Mouse (Mus musculus) embryonic fibroblast, embryonic 13.5 days (primary cell): Measurements from ENCODE around the gene Serf1. TPM values are rescaled to one million over a fixed set of nuclear protein-coding genes. Genes with fewer than 3 reads are reported as not detected.

ENCODE experiments used
- H3K27ac ChIP-seq: 2 replicates; pipeline ENCODE4 v1.5.1; 2012; ENCODE audit warnings: low read length, control low read depth, inconsistent platforms; ENCODE audit not compliant: insufficient read depth
- H3K4me1 ChIP-seq: 2 replicates; pipeline ENCODE4 v1.6.1; 2011; ENCODE audit warnings: low read length; ENCODE audit not compliant: control insufficient read depth, insufficient read depth
- H3K4me3 ChIP-seq: 2 replicates; pipeline ENCODE4 v1.5.1; 2011; ENCODE audit warnings: mild to moderate bottlenecking, control low read depth, low read length; ENCODE audit not compliant: insufficient read depth
- CTCF ChIP-seq: IDR thresholded peaks from 2 replicates; pipeline ENCODE4 v1.5.1; 2011; ENCODE audit warnings: mild to moderate bottlenecking, control low read depth, low read length, moderate library complexity, borderline replicate concordance; ENCODE audit not compliant: insufficient read depth
- POLR2A ChIP-seq: IDR thresholded peaks from 2 replicates; pipeline ENCODE4 v1.6.1; 2011; ENCODE audit warnings: low read depth, mild to moderate bottlenecking, control low read depth, low read length, moderate library complexity
- polyA plus RNA-seq: library from polyadenylated mRNA; stranded (reverse); fragments of >200 nt; gene quantifications from 2 replicates; pipeline ENCODE4 v1.2.4, GENCODE M21; 2011; ENCODE audit warnings: low read depth; ENCODE audit not compliant: missing spikeins, insufficient read length

Serf1 gene
- 69.0 and 76.3 TPM in 2 replicates for polyA plus RNA-seq

- TF ChIP-seq CTCF, result no peak
- TF ChIP-seq POLR2A, result peak; percentile 86
- Histone ChIP-seq H3K27ac (no peak within 1 kb of the TSS), H3K4me3 (peak within 1 kb of the TSS; percentile 63), H3K4me1 (peaks cover 2% of the 10 kb centered on the region; the same call in 1 of the 2 replicates)
Measured at GRCm38 (mm10) chr13:100107652-100108472, at the start of gene Serf1. Gene Serf1, plus strand, starts transcription at chr13:100108012.

GRCm38 (mm10) chr13:100063936-100064335 is 43.9 kb upstream of the Serf1 start:
- no peak overlapping the region for H3K4me3 ChIP-seq
- TF ChIP-seq CTCF (no peak), POLR2A (no peak)
- H3K27ac ChIP-seq, result no peak overlapping the region
- no peaks in the 10 kb centered on the region for H3K4me1 ChIP-seq

GRCm38 (mm10) chr13:100067821-100068220 is 40.0 kb upstream of the Serf1 start:
- TF ChIP-seq CTCF (no peak), POLR2A (no peak)
- no peak overlapping the region for H3K4me3 ChIP-seq
- H3K27ac ChIP-seq, result no peak overlapping the region
- H3K4me1 ChIP-seq, result no peaks in the 10 kb centered on the region

GRCm38 (mm10) chr13:100071473-100071872 is 36.3 kb upstream of the Serf1 start:
- TF ChIP-seq POLR2A, result no peak
- TF ChIP-seq CTCF, result no peak
- Histone ChIP-seq H3K4me1 (no peaks in the 10 kb centered on the region), H3K4me3 (no peak overlapping the region), H3K27ac (no peak overlapping the region)

GRCm38 (mm10) chr13:100098808-100099207 is 9.0 kb upstream of the Serf1 start:
- Histone ChIP-seq H3K27ac (no peak overlapping the region), H3K4me3 (no peak overlapping the region), H3K4me1 (peaks cover 4% of the 10 kb centered on the region)
- no peak for TF ChIP-seq CTCF
- TF ChIP-seq POLR2A, result no peak

GRCm38 (mm10) chr13:100103052-100103658 is 4.7 kb upstream of the Serf1 start:
- Histone ChIP-seq H3K27ac (peak overlapping the region; percentile 8; the same call in 1 of the 2 replicates), H3K4me3 (peak overlapping the region; percentile 100), H3K4me1 (peaks cover 6% of the 10 kb centered on the region)
- TF ChIP-seq POLR2A (no peak), CTCF (no peak)

- Histone ChIP-seq H3K4me3 (peak within 1 kb of the TSS; percentile 100), H3K27ac (peak within 1 kb of the TSS; percentile 8; the same call in 1 of the 2 replicates)
- TF ChIP-seq CTCF, result no peak
- TF ChIP-seq POLR2A, result peak; percentile 92
Measured at GRCm38 (mm10) chr13:100103748-100104254, 4.0 kb upstream of the Serf1 start, which contains the start of gene Bdp1. Gene Bdp1, minus strand, starts transcription at chr13:100104070.

GRCm38 (mm10) chr13:100112218-100112972 is 4.6 kb downstream of the Serf1 start:
- no peak overlapping the region for H3K27ac ChIP-seq
- TF ChIP-seq CTCF (no peak), POLR2A (no peak)
- H3K4me3 ChIP-seq, result no peak overlapping the region

More at GRCm38 (mm10) chr13:100103748-100104254, 4.0 kb upstream of the Serf1 start, which contains the start of gene Bdp1:
- H3K4me1 ChIP-seq, result peaks cover 6% of the 10 kb centered on the region

GRCm38 (mm10) chr13:100123970-100124369 is 16.2 kb downstream of the Serf1 start:
- TF ChIP-seq POLR2A (no peak), CTCF (no peak)
- no peak overlapping the region for H3K27ac ChIP-seq
- H3K4me3 ChIP-seq, result peak overlapping the region; percentile 84; the same call in 1 of the 2 replicates
- H3K4me1 ChIP-seq, result no peaks in the 10 kb centered on the region

More at GRCm38 (mm10) chr13:100112218-100112972, 4.6 kb downstream of the Serf1 start:
- no peaks in the 10 kb centered on the region for H3K4me1 ChIP-seq
